Mouse (Mus musculus) embryonic facial prominence, embryonic 10.5 days (tissue): Measurements from ENCODE around the gene Srgap1. TPM values are rescaled to one million over a fixed set of nuclear protein-coding genes. Genes with fewer than 3 reads are reported as not detected.

Experiments used
- DNase-seq: peaks from one replicate; pipeline ENCODE4 v3.0.0-alpha.2; 2017; ENCODE audit warnings: low spot score
- H3K27ac ChIP-seq: fragments of 300-500 bp; sonication (generic); replicated peaks from 2 replicates; pipeline ENCODE4 v1.5.1; 2016; ENCODE audit warnings: mild to moderate bottlenecking
- H3K27me3 ChIP-seq: fragments of 300-500 bp; sonication (generic); replicated peaks from 2 replicates; pipeline ENCODE4 v1.6.1; 2016; ENCODE audit warnings: low read depth, mild to moderate bottlenecking; ENCODE audit not compliant: poor library complexity, severe bottlenecking
- H3K36me3 ChIP-seq: fragments of 300-500 bp; sonication (generic); replicated peaks from 2 replicates; pipeline ENCODE4 v1.6.1; 2016; ENCODE audit warnings: mild to moderate bottlenecking, moderate library complexity
- H3K4me1 ChIP-seq: fragments of 300-500 bp; sonication (generic); 2 replicates; pipeline ENCODE4 v1.6.1; 2016
- H3K4me3 ChIP-seq: fragments of 300-500 bp; sonication (generic); 2 replicates; pipeline ENCODE4 v1.5.1; 2016; ENCODE audit warnings: mild to moderate bottlenecking, moderate library complexity
- H3K9me3 ChIP-seq: fragments of 300-500 bp; sonication (generic); 2 replicates; pipeline ENCODE4 v1.6.1; 2016; ENCODE audit warnings: mild to moderate bottlenecking
- WGBS: fragments of 180-500 bp; shearing (Covaris S2); methylation state at CpG from one replicate; pipeline ENCODE4 v1.1.7; 2016; 5-methylcytosine and 5-hydroxymethylcytosine counted together
- polyA plus RNA-seq: library from polyadenylated mRNA; unstranded; fragments of >200 nt; fragmentation: Nextera tagmentation; extraction: Ambion mirVana; gene quantifications from 2 replicates; pipeline ENCODE4 v1.2.1, GENCODE M21; 2016

Srgap1 gene
- polyA plus RNA-seq, 1 experiment from 2014 or later = 9.4 TPM

- 86% methylated on average over 5 of the region's 5 CpGs for WGBS
- no peak for DNase-seq
These were observed 213.7 kb downstream of the Srgap1 start for GRCm38 (mm10) chr10:121833443-121833842.

GRCm38 (mm10) chr10:121830335-121831307 is 216.5 kb downstream of the Srgap1 start:
- no peak overlapping the region for H3K27ac ChIP-seq
- no peaks in the 10 kb centered on the region for H3K9me3 ChIP-seq
- H3K4me1 ChIP-seq = peaks cover 11% of the 10 kb centered on the region; the same call in 1 of the 2 replicates
- peaks cover 12% of the 10 kb centered on the region for H3K36me3 ChIP-seq
- DNase-seq = no peak
- 82% methylated on average over 29 of the region's 29 CpGs for WGBS
- H3K4me3 ChIP-seq = no peak overlapping the region
- H3K27me3 ChIP-seq = no peaks in the 10 kb centered on the region

More at GRCm38 (mm10) chr10:121833443-121833842, 213.7 kb downstream of the Srgap1 start:
- H3K27me3 ChIP-seq = no peaks in the 10 kb centered on the region
- H3K27ac ChIP-seq = no peak overlapping the region
- H3K4me3 ChIP-seq = no peak overlapping the region
- H3K4me1 ChIP-seq = peaks cover 16% of the 10 kb centered on the region; the same call in 1 of the 2 replicates
- peaks cover 14% of the 10 kb centered on the region for H3K36me3 ChIP-seq
- H3K9me3 ChIP-seq = no peaks in the 10 kb centered on the region; the same call in 1 of the 2 replicates

GRCm38 (mm10) chr10:121829800-121830303 is 217.3 kb downstream of the Srgap1 start:
- Histone ChIP-seq H3K9me3 (no peaks in the 10 kb centered on the region), H3K27me3 (no peaks in the 10 kb centered on the region), H3K4me1 (peaks cover 11% of the 10 kb centered on the region; the same call in 1 of the 2 replicates), H3K4me3 (no peak overlapping the region), H3K27ac (no peak overlapping the region), H3K36me3 (peaks cover 12% of the 10 kb centered on the region)
- no peak for DNase-seq
- WGBS = 87% methylated on average over 5 of the region's 5 CpGs

GRCm38 (mm10) chr10:121829034-121829433 is 218.1 kb downstream of the Srgap1 start:
- no peak overlapping the region for H3K27ac ChIP-seq
- no peak overlapping the region for H3K4me3 ChIP-seq
- 46% methylated on average over 6 of the region's 6 CpGs for WGBS

GRCm38 (mm10) chr10:121822674-121823073 is 224.4 kb downstream of the Srgap1 start:
- WGBS = 52% methylated on average over 5 of the region's 5 CpGs
- Histone ChIP-seq H3K4me1 (peaks cover 18% of the 10 kb centered on the region), H3K27ac (no peak overlapping the region), H3K36me3 (peaks cover 8% of the 10 kb centered on the region; the same call in 1 of the 2 replicates), H3K4me3 (no peak overlapping the region), H3K27me3 (no peaks in the 10 kb centered on the region), H3K9me3 (no peaks in the 10 kb centered on the region)
- DNase-seq = no peak

More at GRCm38 (mm10) chr10:121829034-121829433, 218.1 kb downstream of the Srgap1 start:
- no peaks in the 10 kb centered on the region for H3K9me3 ChIP-seq
- peaks cover 11% of the 10 kb centered on the region; the same call in 1 of the 2 replicates for H3K4me1 ChIP-seq
- no peak for DNase-seq
- H3K27me3 ChIP-seq = no peaks in the 10 kb centered on the region
- H3K36me3 ChIP-seq = peaks cover 6% of the 10 kb centered on the region; the same call in 1 of the 2 replicates

GRCm38 (mm10) chr10:121820846-121821245 is 226.3 kb downstream of the Srgap1 start:
- Histone ChIP-seq H3K4me3 (no peak overlapping the region), H3K9me3 (no peaks in the 10 kb centered on the region), H3K27me3 (no peaks in the 10 kb centered on the region), H3K4me1 (peaks cover 18% of the 10 kb centered on the region), H3K36me3 (peaks cover 8% of the 10 kb centered on the region; the same call in 1 of the 2 replicates), H3K27ac (no peak overlapping the region)
- DNase-seq = no peak
- WGBS = 85% methylated on average over 7 of the region's 7 CpGs

DNA sequence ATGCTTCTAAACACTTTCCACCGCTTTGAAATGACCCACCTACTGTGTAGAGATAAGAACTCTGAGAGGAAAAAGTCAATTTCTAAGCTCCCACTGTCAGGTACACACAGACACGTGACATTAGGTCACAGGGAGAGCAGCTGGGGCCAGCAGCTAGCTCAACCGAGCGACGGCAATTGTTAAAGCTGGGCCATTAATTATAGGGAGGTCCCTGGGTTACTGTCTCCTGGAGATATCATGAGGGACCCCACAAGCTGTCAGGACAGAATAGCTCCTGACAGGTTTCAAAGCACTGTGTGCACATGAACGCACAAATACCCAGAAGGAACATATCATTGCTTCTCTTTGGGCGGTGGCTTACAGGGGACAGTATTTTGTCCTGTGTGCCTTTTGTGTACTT is 229.1 kb downstream of the Srgap1 start:
- H3K9me3 ChIP-seq = no peaks in the 10 kb centered on the region
- WGBS = 68% methylated on average over 7 of the region's 7 CpGs

GRCm38 (mm10) chr10:121807771-121808170 is 239.3 kb downstream of the Srgap1 start:
- Histone ChIP-seq H3K36me3 (peaks cover 7% of the 10 kb centered on the region), H3K4me1 (0 out of 2 replicates have a peak, but pooled peaks cover 2% of the 10 kb centered on the region), H3K4me3 (no peak overlapping the region), H3K27ac (no peak overlapping the region), H3K27me3 (no peaks in the 10 kb centered on the region), H3K9me3 (no peaks in the 10 kb centered on the region)
- WGBS = 91% methylated on average over 11 of the region's 11 CpGs
- no peak for DNase-seq

More for the DNA sequence above, 229.1 kb downstream of the Srgap1 start:
- H3K36me3 ChIP-seq = peaks cover 8% of the 10 kb centered on the region; the same call in 1 of the 2 replicates
- H3K4me1 ChIP-seq = peaks cover 18% of the 10 kb centered on the region
- no peak overlapping the region for H3K27ac ChIP-seq
- H3K27me3 ChIP-seq = no peaks in the 10 kb centered on the region
- no peak for DNase-seq
- H3K4me3 ChIP-seq = no peak overlapping the region

DNA sequence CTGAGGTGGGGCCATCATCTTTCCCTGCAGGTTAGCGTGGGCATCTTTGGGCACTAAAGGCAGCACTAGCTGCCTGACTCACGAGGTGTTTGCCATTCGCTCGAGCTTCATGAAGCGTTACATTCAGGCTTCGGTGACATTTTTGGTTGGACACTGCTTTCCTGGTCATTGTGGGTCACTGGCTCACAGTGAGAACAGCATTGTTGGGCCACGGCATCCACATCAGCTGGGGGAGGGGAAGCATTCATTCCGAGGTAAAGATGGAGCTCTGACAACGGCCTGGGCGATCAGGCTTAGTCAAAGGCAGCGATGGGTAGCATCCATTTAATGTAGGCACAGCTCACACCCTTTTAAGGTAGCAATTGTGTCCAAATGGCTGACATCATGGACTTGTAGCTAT is 240.3 kb downstream of the Srgap1 start:
- Histone ChIP-seq H3K9me3 (no peaks in the 10 kb centered on the region), H3K4me1 (0 out of 2 replicates have a peak, but pooled peaks cover 2% of the 10 kb centered on the region), H3K27ac (no peak overlapping the region), H3K36me3 (peaks cover 17% of the 10 kb centered on the region), H3K27me3 (no peaks in the 10 kb centered on the region), H3K4me3 (no peak overlapping the region)
- 78% methylated on average over 11 of the region's 11 CpGs for WGBS
- no peak for DNase-seq

DNA sequence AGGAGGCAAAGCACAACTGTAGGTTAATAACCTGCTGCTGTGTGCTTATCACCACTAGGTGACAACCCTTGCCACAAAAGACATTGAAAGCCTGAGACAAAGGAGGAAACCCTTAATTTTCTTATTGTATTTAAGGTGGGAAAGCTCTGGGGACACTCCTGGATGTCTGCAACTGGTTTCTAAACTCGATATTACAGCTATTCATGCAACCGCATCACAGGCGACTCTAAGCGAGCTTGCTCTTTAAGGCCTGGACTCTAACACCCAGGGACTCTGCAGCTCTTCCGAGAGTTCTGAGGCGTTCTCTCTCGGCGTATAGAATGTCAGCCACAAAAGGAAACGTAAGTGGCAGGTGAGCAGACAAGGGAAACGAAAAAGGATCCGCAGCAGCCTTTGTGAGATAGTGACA is 241.2 kb downstream of the Srgap1 start:
- Histone ChIP-seq H3K9me3 (no peaks in the 10 kb centered on the region), H3K36me3 (peaks cover 17% of the 10 kb centered on the region), H3K27ac (no peak overlapping the region), H3K27me3 (no peaks in the 10 kb centered on the region), H3K4me3 (no peak overlapping the region), H3K4me1 (0 out of 2 replicates have a peak, but pooled peaks cover 2% of the 10 kb centered on the region)
- 75% methylated on average over 11 of the region's 11 CpGs for WGBS
- DNase-seq = no peak

DNA sequence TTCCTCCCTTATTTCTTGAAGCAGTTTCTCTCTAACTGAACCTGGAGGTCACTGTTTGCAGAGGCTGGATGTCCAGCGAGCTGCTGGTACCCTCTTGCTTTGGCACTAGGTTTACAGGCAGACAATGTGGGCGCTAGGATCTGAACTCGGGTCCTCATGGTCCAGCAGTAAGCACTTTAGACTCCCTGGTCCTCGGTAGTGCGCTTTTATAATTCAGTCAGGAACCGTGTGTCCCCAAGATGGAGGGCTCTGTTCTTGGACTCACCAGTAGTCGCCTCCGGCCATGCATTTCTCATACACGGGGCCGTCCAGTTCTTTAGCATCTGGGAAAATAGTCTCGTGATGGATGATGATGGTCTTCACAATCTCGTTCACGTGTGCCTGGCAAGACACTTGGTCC is 242.6 kb downstream of the Srgap1 start:
- Histone ChIP-seq H3K9me3 (no peaks in the 10 kb centered on the region), H3K36me3 (peaks cover 24% of the 10 kb centered on the region), H3K4me3 (no peak overlapping the region), H3K27me3 (no peaks in the 10 kb centered on the region), H3K27ac (no peak overlapping the region), H3K4me1 (0 out of 2 replicates have a peak, but pooled peaks cover 2% of the 10 kb centered on the region)
- WGBS = 94% methylated on average over 13 of the region's 13 CpGs
- no peak for DNase-seq

GRCm38 (mm10) chr10:121800041-121800440 is 247.1 kb downstream of the Srgap1 start:
- WGBS = 93% methylated on average over 13 of the region's 13 CpGs
- peaks cover 9% of the 10 kb centered on the region; the same call in 1 of the 2 replicates for H3K4me1 ChIP-seq
- H3K9me3 ChIP-seq = no peaks in the 10 kb centered on the region
- H3K36me3 ChIP-seq = peaks cover 40% of the 10 kb centered on the region
- H3K4me3 ChIP-seq = no peak overlapping the region
- H3K27ac ChIP-seq = no peak overlapping the region
- H3K27me3 ChIP-seq = no peaks in the 10 kb centered on the region
- DNase-seq = no peak
